Mouse (Mus musculus): Measurements from ENCODE around the gene Sap18b. TPM values are rescaled to one million over a fixed set of nuclear protein-coding genes. Genes with fewer than 3 reads are reported as not detected.

Sap18b gene
- total RNA-seq, 2 experiments from 2014 or later, result 97.4 to 99.3 TPM

DNA sequence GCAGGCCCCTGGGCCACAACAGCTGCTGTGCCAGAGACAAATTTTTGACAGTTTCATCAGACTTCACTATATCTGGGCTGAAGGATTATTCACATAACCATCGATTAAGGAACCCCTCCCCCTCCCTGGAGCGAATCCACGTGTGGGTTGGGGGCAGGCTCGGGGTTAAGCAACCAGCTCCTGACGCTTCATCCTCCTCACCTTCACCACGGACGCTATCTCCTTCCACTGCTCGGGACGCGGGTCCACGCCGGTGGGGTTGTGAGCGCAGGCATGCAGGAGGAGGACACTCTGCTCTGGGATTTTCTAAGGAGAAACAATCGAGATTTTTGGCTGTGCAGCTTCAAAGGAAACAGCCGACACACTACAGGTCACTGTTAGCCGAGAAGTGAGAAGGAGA, 46.5 kb downstream of the Sap18b start:
- no peak for DNase-seq
- intact Hi-C loops (cut with DNase I), result no loop called here

DNA sequence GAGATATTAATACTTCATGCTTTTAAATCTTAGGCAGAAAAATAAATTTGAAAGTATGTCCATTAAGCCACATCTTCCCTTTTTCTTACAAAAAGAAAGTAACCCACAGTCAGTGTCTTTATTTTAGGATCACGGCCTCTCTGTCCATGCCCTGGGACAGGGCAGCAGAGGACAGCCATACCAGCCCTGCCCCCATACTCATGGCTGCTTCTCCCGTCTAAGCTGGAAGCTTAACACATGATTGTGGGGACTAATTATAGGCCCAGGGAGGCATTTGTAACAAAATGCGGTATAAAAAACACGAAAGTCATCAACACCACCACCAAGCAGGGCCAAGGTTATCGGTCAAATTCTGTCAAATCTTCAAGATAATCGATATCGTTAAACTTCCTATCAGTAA, 50.1 kb downstream of the Sap18b start:
- intact Hi-C loops (cut with DNase I), result no loop called here

More for the DNA sequence above, 50.1 kb downstream of the Sap18b start:
- no peak for DNase-seq

Other genes starting within 250 kb of the Sap18b start
- gene Prss54, start 249.0 kb upstream of the Sap18b start, total RNA-seq (2021), result not detected
- gene Gins3, start 191.9 kb upstream of the Sap18b start, total RNA-seq (2021), result 1 to 10 TPM; 1.7 to 1.8 TPM
- gene Ndrg4, start 148.4 kb upstream of the Sap18b start, total RNA-seq (2021), result 100 to 1,000 TPM; 540 to 651 TPM
- gene Setd6, start 109.5 kb upstream of the Sap18b start, total RNA-seq (2021), result 10 to 100 TPM; 27.9 to 28.5 TPM
- gene Cnot1, start 17.9 kb upstream of the Sap18b start, total RNA-seq (2021), result 100 to 1,000 TPM; 156 to 167 TPM
- 10 to 100 TPM; 42.5 to 43.2 TPM for gene Slc38a7, start 28.2 kb downstream of the Sap18b start, total RNA-seq (2021)
- 100 to 1,000 TPM; 147 to 156 TPM for gene Got2, start 63.2 kb downstream of the Sap18b start, total RNA-seq (2021)

All from left cerebral cortex, postnatal 4 days (tissue).